Mouse (Mus musculus): ENCODE results near the gene Cnep1r1. TPM values are rescaled to one million over a fixed set of nuclear protein-coding genes. Genes with fewer than 3 reads are reported as not detected.

Gene Cnep1r1
- polyA plus RNA-seq, 1 experiment from 2014 or later, result 39.1 TPM

- H3K4me1 ChIP-seq (replicated peaks; ENCODE audit: control insufficient read depth, insufficient read depth, low read length), result no peaks in the 10 kb centered on the region
- H3K9ac ChIP-seq (ENCODE audit: low read length), result no peak overlapping the region
- no peaks in the 10 kb centered on the region for H3K27me3 ChIP-seq (ENCODE audit: control insufficient read depth, insufficient read depth, low read length)
- no peaks in the 10 kb centered on the region for H3K9me3 ChIP-seq (ENCODE audit: control insufficient read depth, low read length)
- DNase-seq (ENCODE audit: low spot score), result no peak
- no peak overlapping the region for H3K4me3 ChIP-seq (ENCODE audit: low read depth, low read length)
- H3K36me3 ChIP-seq (ENCODE audit: control insufficient read depth, insufficient read depth, low read length), result no peaks in the 10 kb centered on the region; the same call in 1 of the 2 replicates
- no peak overlapping the region for H3K27ac ChIP-seq (ENCODE audit: low read depth, low read length)
- H3K4me2 ChIP-seq (ENCODE audit: low read depth, low read length, severe bottlenecking), result no peak overlapping the region
- no peak for ATAC-seq (replicated peaks; ENCODE audit: low FRiP score)
- WGBS, result 91% methylated on average over 10 of the region's 10 CpGs
Observed at GRCm38 (mm10) chr8:88160237-88160995, 41.8 kb downstream of the Cnep1r1 start.

GRCm38 (mm10) chr8:88161439-88161838 is 42.9 kb downstream of the Cnep1r1 start:
- Histone ChIP-seq H3K4me2 (ENCODE audit: low read depth, low read length, severe bottlenecking) (no peak overlapping the region), H3K27ac (ENCODE audit: low read depth, low read length) (no peak overlapping the region), H3K36me3 (ENCODE audit: control insufficient read depth, insufficient read depth, low read length) (no peaks in the 10 kb centered on the region; the same call in 1 of the 2 replicates), H3K9me3 (ENCODE audit: control insufficient read depth, low read length) (no peaks in the 10 kb centered on the region), H3K4me1 (replicated peaks; ENCODE audit: control insufficient read depth, insufficient read depth, low read length) (no peaks in the 10 kb centered on the region), H3K9ac (ENCODE audit: low read length) (no peak overlapping the region), H3K4me3 (ENCODE audit: low read depth, low read length) (no peak overlapping the region), H3K27me3 (ENCODE audit: control insufficient read depth, insufficient read depth, low read length) (no peaks in the 10 kb centered on the region)
- DNase-seq (ENCODE audit: low spot score) (peak; percentile 83), ATAC-seq (replicated peaks; ENCODE audit: low FRiP score) (no peak)
- WGBS, result 70% methylated on average over 5 of the region's 5 CpGs

GRCm38 (mm10) chr8:88175264-88175663 is 56.7 kb downstream of the Cnep1r1 start:
- ATAC-seq (replicated peaks; ENCODE audit: low FRiP score) (no peak), DNase-seq (ENCODE audit: low spot score) (peak; percentile 19)
- 90% methylated on average over 7 of the region's 7 CpGs for WGBS
- Histone ChIP-seq H3K27me3 (ENCODE audit: control insufficient read depth, insufficient read depth, low read length) (no peaks in the 10 kb centered on the region), H3K4me1 (replicated peaks; ENCODE audit: control insufficient read depth, insufficient read depth, low read length) (no peaks in the 10 kb centered on the region), H3K9me3 (ENCODE audit: control insufficient read depth, low read length) (no peaks in the 10 kb centered on the region), H3K4me3 (ENCODE audit: low read depth, low read length) (no peak overlapping the region), H3K9ac (ENCODE audit: low read length) (no peak overlapping the region), H3K4me2 (ENCODE audit: low read depth, low read length, severe bottlenecking) (no peak overlapping the region), H3K36me3 (ENCODE audit: control insufficient read depth, insufficient read depth, low read length) (peaks cover 3% of the 10 kb centered on the region; the same call in 1 of the 2 replicates), H3K27ac (ENCODE audit: low read depth, low read length) (no peak overlapping the region)

- no peak overlapping the region for H3K27ac ChIP-seq (ENCODE audit: low read depth, low read length)
- WGBS, result 88% methylated on average over 8 of the region's 8 CpGs
Observed at GRCm38 (mm10) chr8:88177291-88177690, 58.7 kb downstream of the Cnep1r1 start.

GRCm38 (mm10) chr8:88183121-88183520 is 64.6 kb downstream of the Cnep1r1 start:
- WGBS, result 83% methylated on average over 2 of the region's 2 CpGs

More at GRCm38 (mm10) chr8:88177291-88177690, 58.7 kb downstream of the Cnep1r1 start:
- Histone ChIP-seq H3K4me1 (replicated peaks; ENCODE audit: control insufficient read depth, insufficient read depth, low read length) (no peaks in the 10 kb centered on the region), H3K4me3 (ENCODE audit: low read depth, low read length) (no peak overlapping the region), H3K9ac (ENCODE audit: low read length) (no peak overlapping the region), H3K9me3 (ENCODE audit: control insufficient read depth, low read length) (no peaks in the 10 kb centered on the region), H3K4me2 (ENCODE audit: low read depth, low read length, severe bottlenecking) (no peak overlapping the region), H3K27me3 (ENCODE audit: control insufficient read depth, insufficient read depth, low read length) (no peaks in the 10 kb centered on the region), H3K36me3 (ENCODE audit: control insufficient read depth, insufficient read depth, low read length) (no peaks in the 10 kb centered on the region)
- no peak for ATAC-seq (replicated peaks; ENCODE audit: low FRiP score)
- DNase-seq (ENCODE audit: low spot score), result peak; percentile 45

More at GRCm38 (mm10) chr8:88183121-88183520, 64.6 kb downstream of the Cnep1r1 start:
- ATAC-seq (replicated peaks; ENCODE audit: low FRiP score), result no peak
- no peak for DNase-seq (ENCODE audit: low spot score)
- no peaks in the 10 kb centered on the region for H3K4me1 ChIP-seq (replicated peaks; ENCODE audit: control insufficient read depth, insufficient read depth, low read length)
- no peaks in the 10 kb centered on the region for H3K36me3 ChIP-seq (ENCODE audit: control insufficient read depth, insufficient read depth, low read length)
- H3K4me2 ChIP-seq (ENCODE audit: low read depth, low read length, severe bottlenecking), result no peak overlapping the region
- no peaks in the 10 kb centered on the region for H3K9me3 ChIP-seq (ENCODE audit: control insufficient read depth, low read length)
- H3K4me3 ChIP-seq (ENCODE audit: low read depth, low read length), result no peak overlapping the region
- H3K27ac ChIP-seq (ENCODE audit: low read depth, low read length), result no peak overlapping the region
- H3K9ac ChIP-seq (ENCODE audit: low read length), result no peak overlapping the region
- no peaks in the 10 kb centered on the region for H3K27me3 ChIP-seq (ENCODE audit: control insufficient read depth, insufficient read depth, low read length)

Small RNA genes lying within 50 kb of the gene (microRNA-seq; reads per million reads assigned to microRNA genes)
- gene Mir7071 (ENCODE audit: insufficient number of aligned reads), result not detected

Other genes starting within 250 kb of the Cnep1r1 start
- 42.1 and 44.8 TPM in 2 replicates for gene Zfp423, start 159.2 kb upstream of the Cnep1r1 start, polyA plus RNA-seq (2014; fragmentation: Nextera tagmentation; extraction: Ambion mirVana)
- gene Heatr3, start 19.1 kb downstream of the Cnep1r1 start, polyA plus RNA-seq (2014; fragmentation: Nextera tagmentation; extraction: Ambion mirVana), result 50.8 and 53.2 TPM in 2 replicates
- gene Tent4b, start 80.4 kb downstream of the Cnep1r1 start, polyA plus RNA-seq (2014; fragmentation: Nextera tagmentation; extraction: Ambion mirVana), result 12.1 and 12.5 TPM in 2 replicates
- 3.0 and 3.4 TPM in 2 replicates for gene Adcy7, start 153.6 kb downstream of the Cnep1r1 start, polyA plus RNA-seq (2014; fragmentation: Nextera tagmentation; extraction: Ambion mirVana)
- 81.9 and 99.8 TPM in 2 replicates for gene Brd7, start 243.4 kb downstream of the Cnep1r1 start, polyA plus RNA-seq (2014; fragmentation: Nextera tagmentation; extraction: Ambion mirVana)